Mouse (Mus musculus): ENCODE results near the gene Rgs11. TPM values are rescaled to one million over a fixed set of nuclear protein-coding genes. Genes with fewer than 3 reads are reported as not detected.

Rgs11 gene
- total RNA-seq, 2 experiments from 2014 or later = 0.19 to 1.4 TPM

DNA sequence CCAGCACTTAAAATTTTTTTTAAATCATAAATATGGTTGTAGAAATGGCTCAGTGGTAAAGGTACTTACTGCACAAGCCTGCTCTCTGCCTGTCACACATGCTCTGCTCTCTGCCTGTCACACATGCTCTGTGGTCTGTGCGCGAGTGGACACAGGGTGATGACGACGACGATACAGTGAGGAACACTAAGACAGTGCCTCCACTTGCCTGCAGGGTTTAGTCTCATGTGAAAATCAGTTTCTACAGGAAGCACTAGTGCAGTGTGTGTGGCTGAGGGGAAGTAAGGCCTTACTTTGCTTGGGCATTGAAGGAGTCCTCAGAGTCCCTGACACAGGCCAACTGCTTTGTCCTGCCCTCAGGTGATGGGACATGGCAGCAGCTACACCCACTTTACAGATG is 27.0 kb downstream of the Rgs11 start:
- DNase-seq = no peak
- intact Hi-C loops (cut with DNase I) = no loop called here

DNA sequence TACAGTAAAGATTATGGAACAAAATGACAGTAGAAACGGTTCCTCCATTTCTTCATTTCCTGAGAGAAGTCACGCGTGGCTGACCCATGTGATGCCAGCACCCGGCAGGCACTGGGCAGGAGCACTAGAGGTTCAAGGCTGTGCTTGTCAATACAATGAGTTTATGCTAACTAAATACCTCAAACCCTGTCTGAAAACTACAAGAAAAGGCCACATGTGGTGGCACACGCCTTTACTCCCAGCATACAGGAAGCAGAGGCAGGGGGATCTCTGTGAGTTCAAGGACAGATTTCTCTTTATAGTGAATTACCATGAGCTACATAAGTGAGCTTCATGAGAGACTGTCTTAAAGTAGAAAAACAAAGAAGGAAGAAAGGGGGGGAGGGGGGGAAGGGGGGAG is 28.4 kb downstream of the Rgs11 start:
- no peak for DNase-seq
- intact Hi-C loops (cut with DNase I) = no loop called here

DNA sequence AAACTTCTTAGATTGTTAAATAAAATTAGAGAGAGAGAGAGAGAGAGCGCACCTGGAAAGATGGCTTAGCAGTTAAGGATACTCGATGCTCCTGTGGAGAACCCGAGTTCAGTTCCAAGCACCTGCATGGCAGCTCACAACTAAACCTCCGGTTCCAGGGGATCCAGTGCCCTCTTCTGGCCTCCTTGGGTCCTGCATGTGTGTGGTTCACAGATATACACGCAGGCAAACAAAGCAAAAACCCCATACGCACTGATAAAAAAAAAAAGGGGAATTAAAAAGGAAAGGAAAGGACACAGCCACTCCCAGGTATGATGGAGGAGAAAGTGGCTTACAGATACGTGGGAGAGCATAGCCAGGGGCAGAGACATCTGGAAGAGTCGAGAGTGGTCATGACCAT is 30.1 kb downstream of the Rgs11 start:
- intact Hi-C loops (cut with DNase I) = no loop called here
- DNase-seq = no peak

- intact Hi-C loops (cut with DNase I) = no loop called here
Measured at GRCm38 (mm10) chr17:26234386-26234785, 31.6 kb downstream of the Rgs11 start.

GRCm38 (mm10) chr17:26235077-26235815 is 32.5 kb downstream of the Rgs11 start:
- intact Hi-C loops (cut with DNase I) = no loop called here
- DNase-seq = peak in 1 of 2 experiments; percentile 26

More at GRCm38 (mm10) chr17:26234386-26234785, 31.6 kb downstream of the Rgs11 start:
- no peak for DNase-seq

DNA sequence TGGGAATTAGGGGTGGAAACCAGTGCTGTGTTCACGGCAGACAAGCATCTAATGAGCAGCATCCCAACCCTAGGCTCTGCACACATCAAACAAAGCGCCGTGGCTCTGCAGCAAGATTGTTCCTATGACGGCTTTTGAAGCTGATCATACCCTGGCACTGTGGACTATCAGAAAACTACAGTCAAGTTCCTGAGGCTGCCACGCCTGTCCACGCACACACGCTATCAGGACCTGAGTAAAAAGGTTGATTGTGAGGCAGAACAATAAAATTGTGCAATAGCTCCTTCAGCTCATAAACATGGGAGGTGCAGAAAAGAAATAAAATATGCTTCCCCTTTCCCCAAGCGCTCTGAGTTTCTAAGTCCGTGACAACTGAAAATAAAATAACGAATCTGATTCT is 34.9 kb downstream of the Rgs11 start:
- DNase-seq = no peak

DNA sequence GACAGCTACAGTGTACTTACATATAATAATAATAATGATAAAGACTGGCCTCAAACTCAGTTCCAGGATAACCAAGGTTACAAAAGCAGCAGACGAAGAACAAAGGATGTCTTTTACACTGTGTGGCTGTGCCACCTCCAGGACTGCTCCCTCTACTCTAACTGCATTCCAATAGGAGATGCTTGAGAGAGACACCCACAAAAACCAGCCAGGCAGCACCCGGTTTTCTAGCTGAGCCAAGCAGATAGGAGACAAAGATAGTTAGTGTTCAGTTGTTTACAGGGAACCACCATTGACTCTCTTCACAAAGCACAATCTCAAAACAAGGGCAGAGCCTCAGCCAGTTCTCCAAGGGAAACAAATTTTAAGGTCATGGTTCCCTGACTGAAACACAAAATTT is 36.8 kb downstream of the Rgs11 start:
- no peak for DNase-seq
- intact Hi-C loops (cut with DNase I) = no loop called here

More for the DNA sequence above, 34.9 kb downstream of the Rgs11 start:
- intact Hi-C loops (cut with DNase I) = no loop called here

DNA sequence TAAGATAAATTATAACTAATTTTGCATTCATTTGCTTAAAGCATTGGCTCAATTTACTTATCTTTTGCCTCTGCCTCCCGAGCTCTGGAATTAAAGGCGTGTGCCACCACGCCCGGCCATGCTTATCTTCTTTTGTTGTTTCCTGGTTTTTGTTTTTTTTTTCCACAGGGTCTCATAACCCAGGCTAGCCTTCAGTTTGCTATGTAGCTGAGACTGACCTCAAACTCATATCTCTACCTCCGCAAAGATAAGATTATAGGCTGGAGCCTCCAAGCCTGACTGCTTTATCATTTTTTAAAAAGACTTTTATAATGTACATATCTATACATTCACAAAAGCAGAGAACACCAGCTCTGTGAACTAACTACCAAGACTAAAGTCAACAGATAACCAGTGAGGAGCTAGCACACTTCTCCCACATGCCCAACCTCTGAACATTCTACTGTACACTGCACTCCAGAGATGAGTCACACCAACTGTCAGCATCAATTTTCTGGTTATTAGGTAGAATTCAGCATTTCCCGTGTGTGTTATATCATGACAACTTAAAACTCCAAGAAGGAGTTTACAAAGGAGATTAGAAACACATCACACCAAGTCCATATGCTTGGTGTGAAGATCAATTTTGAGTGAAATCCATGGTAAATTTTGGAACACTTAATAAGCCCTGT is 37.5 kb downstream of the Rgs11 start:
- DNase-seq = no peak
- intact Hi-C loops (cut with DNase I) = loop anchor here (5.0 to 10.0 kb wide), 3 partner anchors 103 to 965 kb away; partner anchors contain the start of genes Axin1, Lemd2 and Mrpl28

GRCm38 (mm10) chr17:26240990-26241389 is 38.2 kb downstream of the Rgs11 start:
- no peak for DNase-seq
- intact Hi-C loops (cut with DNase I) = loop anchor here (5.0 to 10.0 kb wide), 3 partner anchors 104 to 964 kb away; partner anchors contain the start of genes Axin1, Lemd2 and Mrpl28

DNA sequence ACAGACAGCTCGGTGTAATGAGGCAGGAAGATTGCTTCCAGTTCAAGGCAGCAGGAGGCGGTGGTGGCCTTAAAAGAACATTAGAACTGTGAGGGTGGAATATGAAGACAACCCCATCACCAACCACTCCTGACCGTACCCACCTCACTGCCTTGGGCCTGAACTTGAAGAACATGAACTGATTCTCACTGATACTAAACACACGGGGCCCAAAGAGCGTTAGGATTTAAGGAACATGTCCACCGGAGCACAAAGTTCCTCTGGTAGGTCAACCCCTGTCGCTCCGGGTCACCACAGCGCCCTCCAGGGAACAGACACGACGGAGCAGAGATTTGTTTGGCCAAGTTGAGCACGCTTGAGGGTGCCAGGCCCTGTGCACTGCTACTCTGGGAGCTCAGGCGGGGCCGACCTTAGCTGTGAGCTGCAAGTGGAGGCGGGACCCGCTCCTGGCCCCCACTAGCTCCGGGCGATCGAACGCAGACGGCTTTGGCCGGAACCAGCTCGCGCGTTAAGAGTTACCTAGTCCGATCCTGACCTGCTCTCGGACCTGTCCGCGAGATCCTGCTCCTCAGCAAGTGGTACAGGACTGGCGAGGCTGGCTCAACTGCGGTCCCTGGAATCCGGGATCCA is 40.8 kb downstream of the Rgs11 start:
- DNase-seq = peak in 1 of 2 experiments; percentile 68
- intact Hi-C loops (cut with DNase I) = loop anchor here (5.0 to 10.0 kb wide), 3 partner anchors 106 to 961 kb away; partner anchors contain the start of genes Axin1, Lemd2 and Mrpl28

- peak; percentile 92 for DNase-seq
- intact Hi-C loops (cut with DNase I) = loop anchor here (5.0 to 10.0 kb wide), 3 partner anchors 107 to 961 kb away; partner anchors contain the start of genes Axin1, Lemd2 and Mrpl28
Measured at GRCm38 (mm10) chr17:26244101-26244841, 41.5 kb downstream of the Rgs11 start, which contains the start of gene Fam234a. Gene Fam234a, minus strand, starts transcription at chr17:26244242.

DNA sequence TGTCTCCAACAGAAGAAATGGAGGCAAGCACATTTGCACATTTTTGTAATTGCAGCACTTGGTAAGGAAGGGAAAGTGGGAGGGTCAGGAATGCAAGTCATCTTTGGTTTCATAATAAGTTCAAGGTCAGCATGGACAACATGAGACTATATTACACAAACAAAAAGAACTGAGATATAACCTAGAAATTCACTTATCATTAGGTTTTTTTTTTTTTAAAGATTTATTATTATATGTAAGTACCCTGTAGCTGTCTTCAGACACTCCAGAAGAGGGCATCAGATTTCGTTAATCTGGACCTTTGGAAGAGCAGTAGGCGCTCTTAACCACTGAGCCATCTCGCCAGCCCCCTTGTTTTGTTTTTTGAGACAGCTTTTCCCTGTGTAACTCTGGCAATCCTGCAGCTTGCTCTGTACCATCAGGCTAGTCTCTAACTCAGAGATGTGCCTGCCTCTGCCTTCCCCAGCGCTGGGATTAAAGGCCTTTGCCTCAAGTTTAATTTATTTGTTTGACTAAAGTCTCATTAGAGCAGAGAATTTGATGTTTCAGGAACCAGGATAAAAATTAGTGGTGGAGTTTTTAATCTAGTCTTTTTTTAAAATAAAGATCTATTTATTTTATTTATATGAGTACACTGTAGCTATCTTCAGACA is 49.3 kb downstream of the Rgs11 start:
- intact Hi-C loops (cut with DNase I) = no loop called here
- DNase-seq = no peak

DNA sequence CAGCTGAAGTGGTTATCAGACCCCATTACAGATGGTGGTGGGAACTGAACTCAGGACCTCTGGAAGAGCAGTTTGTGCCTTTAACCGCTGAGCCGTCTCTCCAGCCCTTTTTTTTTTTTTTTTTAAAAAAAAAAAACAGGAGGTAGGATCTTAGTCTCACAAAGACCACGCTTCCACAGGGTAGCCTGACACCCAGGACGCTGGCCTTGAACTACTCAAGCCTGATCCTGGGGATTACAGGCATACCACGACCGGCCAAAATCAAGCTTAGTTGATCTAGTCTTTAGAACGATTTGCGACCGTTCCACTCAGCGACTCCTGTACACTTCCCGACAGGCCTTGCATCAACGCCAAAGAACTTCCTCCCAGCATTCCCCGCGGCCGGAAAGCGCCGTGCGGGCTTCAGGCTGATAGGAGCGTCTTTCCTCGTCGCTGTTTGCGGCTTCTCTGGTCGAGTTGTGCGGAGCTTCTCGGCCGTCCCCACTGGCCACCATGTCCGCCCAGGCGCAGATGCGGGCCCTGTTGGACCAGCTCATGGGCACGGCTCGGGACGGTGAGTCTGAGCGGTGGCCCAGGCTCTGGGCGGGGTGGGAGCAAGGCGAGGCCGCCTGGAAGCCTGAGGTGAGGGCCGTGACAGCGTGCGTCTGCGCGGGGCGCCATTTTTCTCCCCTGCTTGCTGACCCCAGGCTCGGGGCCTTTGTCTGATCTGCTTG is 49.9 kb downstream of the Rgs11 start, which contains the start of gene Luc7l:
Gene Luc7l (plus strand): TSS at position 358 of the 713 bp plus-strand sequence.
- peak; percentile 95 to 96 for DNase-seq
- intact Hi-C loops (cut with DNase I) = no loop called here

GRCm38 (mm10) chr17:26253399-26253798 is 50.6 kb downstream of the Rgs11 start:
- intact Hi-C loops (cut with DNase I) = no loop called here
- no peak for DNase-seq

GRCm38 (mm10) chr17:26255313-26255712 is 52.6 kb downstream of the Rgs11 start:
- intact Hi-C loops (cut with DNase I) = no loop called here
- no peak for DNase-seq

Measured in heart, postnatal 36 days (tissue).